Mouse (Mus musculus) naive thymus-derived CD4-positive, alpha-beta T cell, adult 2 months (primary cell): ENCODE data around the gene Apbb2.
A peak's percentile ranks its signal among the peaks of the same experiment; 100 is the strongest.

Experiments
- DNase-seq: peaks from one replicate; pipeline ENCODE4 v3.0.0-alpha.2; 2011; ENCODE audit warnings: low read depth

The Apbb2 gene

DNA sequence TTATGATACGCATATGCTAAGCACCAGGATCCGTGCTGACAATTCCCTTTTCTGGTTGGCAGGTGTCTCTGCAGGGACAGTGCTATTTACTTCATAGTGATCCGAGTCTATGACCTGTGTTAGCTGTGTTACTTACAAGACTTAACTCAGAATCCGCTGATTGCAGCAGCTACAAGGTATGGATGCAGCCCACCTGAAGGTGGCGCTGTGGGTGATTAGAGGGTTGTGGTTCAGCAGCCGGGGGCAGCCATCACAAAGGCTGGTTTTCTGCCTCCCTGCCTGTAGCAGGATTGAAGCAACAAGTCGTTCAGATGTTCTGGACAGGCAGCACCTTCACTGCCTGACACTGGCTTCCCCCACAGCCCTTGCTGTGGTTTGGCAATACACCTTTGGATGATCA lies 280.0 kb downstream of the Apbb2 start:
- peak; percentile 42 for DNase-seq

DNA sequence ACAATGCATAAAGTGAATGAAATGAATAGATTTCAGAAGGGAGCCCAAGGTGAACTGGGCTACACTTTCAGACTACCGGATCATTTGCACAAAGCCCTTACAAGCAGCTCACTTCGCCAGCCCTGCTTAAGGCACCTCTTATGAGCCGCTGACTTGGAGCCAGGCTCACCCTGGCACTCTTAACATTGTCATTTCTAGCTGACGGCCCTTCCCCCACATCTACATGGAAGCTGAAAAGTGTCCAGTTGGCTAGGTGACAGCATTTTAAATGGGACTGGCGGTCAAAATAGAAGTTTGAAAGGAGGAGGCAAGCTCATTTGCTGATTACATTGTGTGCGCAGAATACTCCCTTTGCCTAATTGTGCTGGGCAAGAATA lies 280.6 kb downstream of the Apbb2 start:
- no peak for DNase-seq

DNA sequence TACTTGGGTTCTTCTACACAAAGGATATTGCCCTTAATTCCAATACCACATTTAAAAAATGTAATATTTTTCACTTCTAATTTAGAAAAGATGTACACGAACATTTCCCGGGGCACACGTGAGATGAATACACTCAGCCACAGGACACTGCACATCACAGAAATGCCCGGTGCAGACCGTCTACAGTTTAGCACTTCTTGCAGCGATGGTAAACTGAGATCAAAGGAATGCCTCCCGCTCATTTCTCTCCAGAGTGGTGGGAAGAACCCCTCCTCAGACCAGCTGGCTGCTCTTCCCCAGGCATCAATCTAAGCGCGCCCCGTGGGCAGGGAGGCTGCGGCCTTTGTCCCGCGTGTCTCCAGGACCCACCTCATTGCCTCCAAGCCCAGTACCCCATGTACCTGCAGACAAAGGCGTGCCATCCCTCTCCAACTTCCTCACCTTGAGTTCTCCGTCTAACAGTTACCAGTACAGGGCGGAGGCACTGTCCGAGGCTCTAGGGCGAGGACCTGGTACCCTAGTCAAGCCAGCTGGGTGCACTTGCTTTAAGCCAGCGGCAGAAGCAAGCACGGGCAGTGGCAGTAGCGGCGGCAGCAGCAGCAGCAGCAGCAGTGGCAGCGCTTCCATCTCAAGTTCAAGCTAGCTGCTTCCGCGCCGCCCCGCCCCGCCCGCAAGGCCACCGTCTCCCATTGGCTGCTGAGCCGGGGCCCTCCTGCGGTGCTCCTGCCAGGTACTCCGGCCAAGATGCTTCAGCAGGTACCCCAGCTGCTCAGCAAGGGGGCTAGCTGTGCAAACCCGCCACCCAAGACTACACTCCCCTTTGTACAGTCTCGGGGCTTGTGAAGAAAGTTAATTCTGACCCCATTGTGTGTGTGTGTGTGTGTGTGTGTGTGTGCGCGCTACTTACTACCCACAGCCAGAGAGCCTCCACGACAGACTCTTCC lies 281.3 kb downstream of the Apbb2 start:
- peak; percentile 48 for DNase-seq

DNA sequence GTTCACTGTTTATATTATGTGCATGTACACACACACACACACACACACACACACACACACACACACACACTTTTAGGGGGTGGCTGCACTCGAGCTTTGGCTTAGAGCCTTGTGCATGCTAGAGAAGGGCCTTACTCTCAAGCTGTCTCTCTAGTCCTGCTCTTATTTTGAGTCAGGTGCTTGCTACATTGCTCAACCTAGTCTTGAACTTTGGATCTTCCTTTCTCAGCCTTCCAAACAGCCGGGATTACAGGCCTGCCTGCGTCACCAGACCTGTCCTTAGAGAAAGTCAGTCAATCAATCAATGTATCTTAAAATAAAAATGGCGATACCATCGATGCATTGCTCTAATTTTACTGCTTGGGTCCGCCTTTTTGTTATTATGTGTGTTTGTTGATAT lies 287.8 kb downstream of the Apbb2 start:
- no peak for DNase-seq

DNA sequence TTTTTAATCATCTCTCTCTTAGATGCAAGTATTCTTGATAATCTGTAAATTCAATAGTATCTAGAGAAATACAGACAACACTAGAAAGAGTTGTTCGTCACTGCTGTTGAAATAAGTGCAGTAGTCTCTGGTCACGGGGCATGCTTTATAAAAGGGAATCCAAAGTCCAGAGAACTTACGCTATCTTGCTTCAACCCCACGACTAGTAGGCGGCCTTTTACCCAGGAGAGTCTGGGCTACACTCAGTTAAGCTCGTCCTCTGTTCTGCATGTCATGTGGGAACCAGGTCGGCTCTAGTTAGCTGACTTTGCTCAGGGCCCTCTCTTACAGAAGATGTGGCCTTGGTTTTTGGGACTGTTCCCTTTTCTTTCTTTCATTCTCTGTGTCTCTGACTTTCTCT lies 289.8 kb downstream of the Apbb2 start:
- no peak for DNase-seq

DNA sequence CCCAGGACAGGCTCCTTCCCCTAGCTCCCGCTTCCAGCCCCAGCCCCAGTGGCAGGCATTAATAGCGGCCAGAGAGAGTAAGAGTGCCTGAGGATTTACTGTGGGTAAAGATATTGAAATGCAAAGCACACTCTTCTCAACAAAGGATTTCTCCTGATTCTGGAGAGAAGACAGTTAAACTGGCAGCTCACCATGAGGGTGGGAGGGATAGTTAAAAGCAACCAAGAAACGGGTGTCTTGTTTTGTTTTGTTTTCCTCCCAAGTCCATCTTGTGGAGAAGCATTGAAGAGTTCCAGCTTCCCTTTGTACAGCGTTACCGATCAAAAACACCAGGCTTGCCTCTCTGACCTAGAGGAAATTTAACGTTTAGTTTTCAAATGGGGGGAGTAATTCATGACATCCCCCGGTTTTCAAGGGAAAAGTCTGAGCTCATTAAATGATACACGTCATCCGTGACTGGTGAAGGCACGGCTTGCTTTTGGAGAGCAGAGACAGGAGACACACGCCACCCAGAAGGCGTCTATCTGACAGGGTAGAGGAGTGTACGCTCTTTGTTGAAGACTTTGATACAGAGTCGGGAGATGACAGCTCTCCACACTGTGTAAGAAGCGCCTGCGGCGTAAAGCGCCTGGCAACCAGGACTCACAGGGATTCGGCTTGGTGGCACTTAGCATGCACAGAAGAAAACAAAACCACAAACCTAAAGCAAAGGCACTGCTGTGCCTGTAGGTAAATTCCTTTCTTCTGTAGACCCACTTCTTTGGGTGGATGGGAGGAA lies 290.4 kb downstream of the Apbb2 start:
- DNase-seq: no peak

DNA sequence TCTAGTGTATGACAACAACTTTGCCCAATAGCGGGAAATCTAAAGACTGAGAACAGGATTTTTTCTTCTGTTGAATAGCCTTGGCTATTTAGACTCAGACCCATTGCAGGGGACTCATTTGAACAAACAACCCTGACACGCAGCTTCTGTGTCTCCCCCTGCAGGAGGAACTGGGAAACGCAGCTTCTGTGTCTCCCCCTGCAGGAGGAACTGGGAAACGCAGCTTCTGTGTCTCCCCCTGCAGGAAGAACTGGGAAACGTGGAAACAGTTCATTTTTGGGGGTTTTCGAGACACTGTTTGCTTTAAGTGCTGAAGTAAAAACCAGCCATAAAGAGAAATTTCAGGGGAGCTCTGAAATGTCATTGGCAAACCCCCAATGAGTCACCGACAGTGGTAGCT lies 292.2 kb downstream of the Apbb2 start:
- peak; percentile 36 for DNase-seq

DNA sequence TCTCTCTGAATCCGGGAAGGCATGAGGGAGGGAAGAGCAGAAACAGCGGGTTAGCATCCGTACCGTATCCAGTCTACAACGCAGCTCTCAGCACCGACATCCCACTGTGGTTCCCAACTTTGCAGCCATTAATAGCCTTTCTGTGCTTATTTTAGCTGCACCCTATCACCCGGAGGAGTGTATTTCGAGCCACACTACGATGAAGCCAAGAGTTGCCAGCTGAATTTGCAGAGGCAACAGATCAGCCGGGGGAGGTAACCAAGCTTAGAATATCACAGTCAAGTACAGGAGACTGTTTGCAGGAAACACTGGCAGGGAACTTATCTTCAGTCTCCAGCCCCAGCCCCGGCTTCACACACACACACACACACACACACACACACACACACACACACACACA lies 295.0 kb downstream of the Apbb2 start:
- no peak for DNase-seq

DNA sequence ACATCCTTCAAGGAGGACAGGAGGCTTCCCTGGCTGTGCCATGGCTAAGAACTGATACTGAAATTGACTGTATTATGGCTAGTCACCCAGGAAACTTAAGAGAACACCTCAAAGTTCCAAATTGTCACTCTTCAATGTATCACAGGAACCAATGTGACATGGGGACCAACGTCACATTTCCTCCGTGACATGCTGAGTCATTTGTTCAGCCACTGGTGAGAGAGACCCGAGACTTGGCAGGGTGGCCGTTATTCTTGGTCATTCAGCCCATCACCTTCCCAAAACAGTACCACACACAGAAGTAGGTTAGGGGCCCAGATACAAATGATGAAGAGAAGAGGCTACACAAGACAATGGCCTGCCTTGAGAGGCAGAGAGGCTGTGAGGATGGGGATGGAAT lies 295.5 kb downstream of the Apbb2 start:
- no peak for DNase-seq

DNA sequence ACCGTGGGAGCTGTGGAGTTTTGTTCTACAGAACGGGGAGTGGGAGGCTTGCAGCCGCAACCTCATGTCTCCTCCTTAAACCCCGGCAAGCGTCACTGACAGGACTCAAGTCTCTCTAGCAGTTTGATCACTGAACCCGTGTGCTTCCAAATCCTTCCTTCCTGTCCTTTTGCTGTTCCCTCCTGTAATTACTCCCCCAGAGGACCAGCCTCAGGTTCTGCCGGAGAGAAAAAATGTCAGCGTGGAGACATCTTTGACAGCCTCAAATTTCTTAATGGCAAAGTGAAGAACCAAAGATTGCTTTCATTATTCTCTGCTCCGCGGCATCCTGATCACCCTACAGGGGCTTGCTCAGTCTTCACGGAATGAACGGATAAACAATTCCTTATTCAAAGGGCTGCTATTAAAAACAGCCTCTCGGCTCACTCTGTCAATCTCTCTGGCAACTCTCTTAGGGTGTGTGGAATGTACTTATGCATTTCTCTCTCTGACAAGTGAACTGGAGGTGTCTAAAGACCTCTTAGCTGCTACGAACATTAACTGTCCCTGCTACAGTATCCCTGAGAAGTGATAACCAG lies 298.7 kb downstream of the Apbb2 start:
- DNase-seq: no peak

DNA sequence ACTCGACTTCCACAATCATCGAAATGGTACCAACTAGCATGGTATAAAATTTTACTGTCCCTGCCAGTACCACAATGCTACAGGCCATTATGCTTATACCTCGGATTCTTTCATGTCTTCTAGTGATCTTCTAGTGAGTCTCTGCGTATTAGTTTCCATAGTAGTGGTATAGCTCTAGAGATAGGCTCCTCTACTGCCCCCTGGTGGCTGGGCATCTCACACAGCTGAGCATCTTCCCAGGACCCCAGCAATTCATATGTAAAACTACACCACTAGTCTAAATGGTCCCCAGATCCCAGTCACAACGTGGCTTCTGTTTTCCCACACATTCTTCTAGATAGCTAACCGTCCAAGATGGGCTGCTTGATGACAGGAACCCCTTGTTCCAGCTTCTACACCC lies 299.2 kb downstream of the Apbb2 start:
- DNase-seq: peak; percentile 78

DNA sequence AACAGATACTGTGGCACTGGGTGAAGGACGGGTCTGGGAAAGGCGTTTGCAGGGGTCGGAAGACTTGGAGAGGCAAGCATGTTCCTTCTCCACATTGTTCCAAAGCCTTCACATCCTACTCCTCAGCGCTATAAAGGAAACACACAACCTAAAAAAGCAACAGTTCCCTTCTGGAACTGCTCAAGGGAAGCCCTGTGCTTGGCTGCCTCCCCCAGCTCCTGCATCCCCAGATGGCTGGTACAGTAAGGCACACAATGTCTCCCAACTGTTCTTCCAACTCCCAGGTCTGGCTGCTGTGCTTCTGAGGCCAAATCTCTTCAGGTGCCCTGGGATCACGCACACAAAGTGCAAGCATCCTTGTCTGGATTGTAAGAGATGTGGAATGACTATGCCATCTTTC lies 302.8 kb downstream of the Apbb2 start:
- DNase-seq: no peak

DNA sequence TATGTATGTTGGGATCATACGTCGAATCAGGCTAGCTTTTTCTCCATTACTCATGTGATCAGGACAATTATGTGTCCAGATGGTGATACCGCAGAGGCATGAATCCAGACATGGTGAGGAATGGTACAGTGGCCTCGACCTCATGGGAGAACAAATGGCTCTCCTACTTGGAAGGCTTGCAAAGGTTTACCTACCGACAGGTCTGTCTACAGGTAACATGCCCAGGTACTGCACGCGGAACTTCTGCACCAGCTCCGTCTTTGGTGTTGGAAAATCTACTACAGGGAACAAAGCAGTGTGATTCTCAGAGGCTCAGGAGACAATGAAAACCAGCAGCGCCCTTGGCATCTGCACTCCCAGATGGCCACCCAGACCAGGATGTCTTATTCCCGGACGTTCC lies 307.8 kb downstream of the Apbb2 start:
- no peak for DNase-seq

DNA sequence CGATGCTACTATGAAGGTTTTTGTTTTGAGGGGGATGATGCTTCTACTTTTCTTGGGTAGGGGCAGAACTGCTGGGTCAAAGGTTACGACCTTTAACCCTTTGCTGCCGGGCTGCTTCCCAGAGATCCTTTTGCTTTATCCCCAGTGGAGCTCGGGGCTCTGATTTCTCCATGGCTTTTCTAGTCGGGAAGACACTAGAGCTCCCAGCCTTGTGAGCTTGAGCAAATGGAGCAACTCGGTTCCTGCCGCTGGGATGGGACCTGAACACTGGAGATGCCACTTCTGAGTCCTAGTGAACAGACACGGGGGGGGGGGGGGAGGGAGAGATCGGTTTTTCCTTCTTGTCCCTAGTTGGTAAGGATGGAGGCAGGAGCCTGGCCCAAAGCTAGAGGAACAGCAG lies 308.3 kb downstream of the Apbb2 start:
- DNase-seq: no peak

DNA sequence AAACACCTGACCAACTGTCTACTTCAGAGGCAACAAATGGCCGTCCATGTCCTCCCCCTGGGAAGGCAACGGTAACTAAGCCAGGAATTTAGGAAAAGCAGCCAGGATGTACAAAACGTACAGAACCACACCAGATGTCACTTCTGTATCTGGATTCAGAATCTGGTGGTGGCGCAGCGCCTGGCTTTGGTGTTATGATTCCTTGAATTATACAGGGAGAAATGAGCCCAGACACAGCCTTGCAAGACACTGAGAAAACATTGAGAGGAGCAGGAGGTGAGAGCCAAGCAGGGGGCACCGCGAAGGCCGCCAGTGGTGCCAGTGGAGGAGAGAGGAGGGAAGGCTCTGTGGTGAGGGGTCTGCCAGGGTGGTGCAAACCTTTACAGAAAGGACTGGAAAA lies 313.1 kb downstream of the Apbb2 start:
- DNase-seq: no peak

DNA sequence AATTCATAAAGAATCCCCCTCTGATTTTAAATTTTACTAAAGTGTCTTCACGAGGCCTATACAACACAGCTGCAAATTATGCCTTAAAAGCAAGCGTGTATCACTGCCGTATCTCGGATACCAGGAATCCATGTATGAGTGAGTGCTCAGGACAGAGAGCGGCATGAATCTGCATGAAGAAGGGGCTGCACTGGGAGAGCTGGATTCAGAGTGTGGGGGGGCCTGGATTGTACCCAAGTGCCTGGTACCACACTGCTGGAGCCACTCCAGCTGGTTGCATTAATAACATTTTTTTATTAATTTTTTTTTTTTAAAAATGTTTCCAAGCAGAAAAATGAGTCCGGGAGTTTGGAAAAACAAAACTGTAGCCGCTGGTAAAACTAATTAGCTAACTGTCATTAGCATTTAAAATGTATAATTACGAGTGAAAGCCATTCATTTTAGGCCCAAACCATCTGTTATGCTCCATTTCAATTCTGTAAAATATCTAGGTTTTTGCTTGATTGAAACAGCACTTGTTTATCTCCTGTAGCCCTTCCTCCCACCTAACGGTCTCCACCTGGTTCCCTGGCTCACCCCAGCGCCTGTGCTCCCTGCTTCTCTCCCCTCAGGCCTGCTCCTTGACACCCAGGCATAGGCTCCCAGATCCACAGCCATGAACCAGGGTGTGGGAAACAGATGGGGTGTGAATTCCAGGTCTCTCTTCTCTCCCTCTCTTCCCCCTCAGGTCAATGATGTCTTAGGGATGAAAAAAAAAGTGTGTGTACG lies 314.1 kb downstream of the Apbb2 start:
- DNase-seq: no peak

DNA sequence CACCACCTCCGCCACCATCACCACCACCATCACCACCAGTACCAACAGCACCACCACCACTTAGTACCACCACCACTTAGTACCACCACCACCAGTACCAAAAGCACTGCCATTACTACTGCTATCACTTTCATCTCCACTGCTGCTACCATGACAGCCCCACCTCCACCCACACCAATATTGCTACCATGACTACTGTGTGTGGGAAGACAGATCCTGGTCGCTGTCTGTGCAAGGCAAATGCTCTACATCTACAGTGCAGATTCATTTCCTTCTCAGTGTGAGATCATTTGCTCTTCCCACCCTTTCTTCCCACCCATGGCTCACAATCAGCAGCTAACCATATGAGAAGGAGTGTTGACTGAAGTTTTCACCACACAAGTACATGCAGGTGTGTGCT lies 315.7 kb downstream of the Apbb2 start:
- no peak for DNase-seq

DNA sequence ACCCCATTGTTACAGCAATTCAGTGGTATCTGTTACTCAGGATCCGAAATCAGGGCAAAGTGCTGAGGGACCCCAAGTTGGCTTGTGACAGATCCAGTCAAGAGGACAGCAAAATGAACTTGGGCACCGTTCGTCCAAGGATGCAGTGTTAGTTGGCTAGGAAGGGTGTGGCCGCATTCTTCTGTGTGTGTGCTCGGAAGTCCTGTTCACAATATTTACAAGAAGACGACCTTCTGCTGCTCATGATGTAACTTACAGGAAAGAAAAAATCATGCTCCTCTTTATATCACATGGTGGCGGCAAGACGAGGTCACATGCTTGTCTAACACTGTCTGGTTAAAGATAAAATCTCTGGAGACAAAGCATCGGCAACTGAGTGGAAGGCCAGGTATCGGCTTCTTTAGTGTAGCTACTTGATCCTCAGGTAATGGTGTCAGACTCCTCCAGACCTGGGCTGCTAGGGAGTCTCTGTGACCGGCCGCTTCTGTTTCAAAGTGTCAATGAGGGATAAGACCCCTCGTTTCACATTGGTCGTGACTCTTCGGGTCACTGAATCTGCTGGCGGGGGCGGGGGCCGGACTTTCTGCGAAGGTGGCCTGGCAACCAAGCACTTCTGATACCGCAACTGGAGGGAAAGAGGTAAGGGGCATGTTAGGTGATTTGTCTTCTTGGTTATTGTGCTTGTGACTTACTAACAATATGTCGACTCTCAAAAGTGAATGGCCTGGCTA lies 316.3 kb downstream of the Apbb2 start:
- DNase-seq: no peak

DNA sequence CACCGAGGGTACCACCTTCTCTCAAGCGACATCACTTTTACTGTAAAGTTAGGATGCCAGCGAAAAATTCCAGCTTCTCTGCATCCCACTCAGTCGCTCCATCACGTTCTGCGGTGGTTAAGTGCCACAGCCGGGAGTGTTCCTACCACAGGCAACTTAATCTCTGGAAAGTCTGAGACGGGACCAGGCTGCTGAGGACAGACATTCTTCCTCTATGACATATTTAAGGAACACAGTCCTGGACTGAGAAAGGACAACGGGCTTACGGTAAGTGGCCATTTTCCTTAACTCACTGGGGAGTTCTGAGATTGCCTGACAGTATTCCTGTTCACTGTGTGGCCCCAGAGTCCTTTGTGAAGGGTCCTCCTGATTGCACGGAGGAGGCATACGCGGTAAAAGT lies 318.0 kb downstream of the Apbb2 start:
- no peak for DNase-seq

DNA sequence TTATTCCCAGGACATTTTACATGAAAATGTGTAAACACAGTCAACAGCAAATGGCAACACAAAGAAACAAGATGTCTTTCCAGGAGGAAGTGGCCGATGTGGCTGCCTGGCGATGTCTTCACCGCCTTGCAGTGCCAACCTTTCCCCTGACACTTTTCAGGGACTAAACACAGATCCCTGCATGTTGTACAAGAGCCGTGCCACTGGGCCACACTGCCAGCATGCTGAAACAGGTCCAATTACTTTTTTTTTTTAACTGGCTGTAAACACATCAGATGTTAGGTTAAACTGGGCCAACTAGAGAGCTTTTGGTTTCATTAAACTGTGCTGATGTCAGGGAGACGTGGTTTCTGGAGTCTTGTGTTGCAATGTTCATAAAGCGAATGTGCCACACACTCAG lies 319.7 kb downstream of the Apbb2 start:
- DNase-seq: no peak

DNA sequence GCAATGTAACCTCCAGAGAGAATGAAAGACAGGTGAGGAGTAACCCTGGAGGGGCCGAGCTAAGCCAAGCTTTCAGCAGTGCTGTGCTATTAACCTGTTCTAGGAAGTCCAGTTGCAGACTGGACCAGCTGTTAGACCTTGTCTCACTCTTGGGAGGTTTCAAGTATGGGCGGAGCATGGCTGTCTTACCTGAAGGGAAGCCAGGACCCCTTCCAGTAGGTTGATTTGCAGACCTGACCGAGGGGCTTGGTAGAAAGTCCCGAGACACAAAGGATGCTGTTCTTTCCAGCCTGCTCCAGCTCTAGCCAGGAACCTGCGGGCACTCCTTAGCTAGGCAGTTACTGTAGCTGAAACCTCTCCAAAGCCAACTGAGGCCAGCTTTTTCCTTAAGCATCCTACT lies 322.5 kb downstream of the Apbb2 start:
- no peak for DNase-seq

DNA sequence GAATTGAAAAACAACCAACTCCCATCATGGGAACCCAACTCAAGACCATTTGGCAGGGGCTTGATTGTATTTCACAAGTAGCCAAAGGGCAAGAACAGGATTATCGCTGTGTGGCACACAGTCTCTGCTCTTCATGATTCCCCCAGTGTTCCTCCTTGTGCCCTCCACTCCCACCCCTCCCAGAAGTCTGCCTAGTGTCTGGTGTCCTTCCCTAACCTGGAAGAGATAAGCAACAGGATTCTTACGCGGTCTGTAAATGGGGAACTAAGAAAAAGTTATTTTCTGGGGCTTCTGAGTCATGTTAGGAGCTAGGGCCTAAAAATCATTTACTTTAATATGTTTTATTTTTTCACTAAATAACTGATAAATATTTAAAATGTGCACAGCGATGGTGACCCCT lies 323.6 kb downstream of the Apbb2 start:
- no peak for DNase-seq
